9 mouse cellular contexts compared by ENCODE assay signal in the genomic region with DNA sequence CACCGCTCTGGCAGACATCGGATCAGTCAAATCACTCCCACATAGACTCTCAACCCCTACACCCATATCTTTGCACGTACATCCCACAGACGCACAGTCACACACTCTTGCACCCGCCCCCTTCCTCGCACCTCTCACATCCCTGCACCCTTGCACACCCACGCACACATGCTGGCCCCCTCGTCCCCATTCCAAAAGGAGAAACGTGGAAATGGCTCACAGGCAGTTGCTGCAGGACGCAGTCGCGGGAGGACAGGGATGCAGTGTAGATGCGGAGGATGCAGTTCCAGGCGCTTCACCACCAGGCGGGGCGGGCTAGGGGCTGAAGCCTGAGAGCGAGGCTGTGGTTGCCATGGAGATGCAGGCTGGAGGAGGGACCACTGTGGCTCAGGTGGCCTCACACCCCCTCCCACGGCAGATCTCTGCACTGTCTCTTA. TPM values are rescaled to one million over a fixed set of nuclear protein-coding genes. Genes with fewer than 3 reads are reported as not detected.
DNase-seq lines count a peak whose midpoint lies in the region; ATAC-seq and TF ChIP-seq lines count a peak whose summit lies in the region.
"Had no signal": no experiment of that assay in that cellular context is flagged by ENCODE, and none has a peak within 500 bp of the region (broad histone marks: within the 10 kb centered on the region; RNA-seq: fewer than 3 reads in every experiment).

Caly (minus strand) TSS at position 307 of the 437 bp plus-strand sequence.

- peak; percentile 69 for TF ChIP-seq CTCF in lung, embryonic 14.5 days (IDR thresholded peaks at IDR 0.05; ENCODE audit: low read depth)
- TF ChIP-seq CTCF in lung, adult 2 months (IDR thresholded peaks at IDR 0.05; ENCODE audit: insufficient read depth, low read length): no peak
- peak; percentile 68 for TF ChIP-seq CTCF in stomach, postnatal 0 days (IDR thresholded peaks at IDR 0.05; ENCODE audit: low read depth)

- TF ChIP-seq POLR2A in lung, adult 2 months (IDR thresholded peaks at IDR 0.05; ENCODE audit: borderline replicate concordance, extremely low read depth, low read depth, low read length): no peak

- no peaks in the 10 kb centered on the region for H3K36me3 ChIP-seq in lung, embryonic 14.5 days (ENCODE audit: insufficient read depth)
- no peaks in the 10 kb centered on the region for H3K36me3 ChIP-seq in midbrain, embryonic 10.5 days
- no peaks in the 10 kb centered on the region for H3K36me3 ChIP-seq in stomach, postnatal 0 days (ENCODE audit: control insufficient read depth, insufficient read depth, low read length)
- no peaks in the 10 kb centered on the region for H3K36me3 ChIP-seq in heart, embryonic 11.5 days (ENCODE audit: control insufficient read depth, insufficient read depth, low read length)

- peak; percentile 29; the same call in 1 of the 2 replicates for ATAC-seq in lung, embryonic 14.5 days (ENCODE audit: insufficient read depth)
- ATAC-seq in stomach, postnatal 0 days (ENCODE audit: low FRiP score, low TSS enrichment): peak; percentile 62; the same call in 1 of the 2 replicates
- no peak for ATAC-seq in heart, embryonic 11.5 days (replicated peaks; ENCODE audit: insufficient number of reproducible peaks, low FRiP score, low TSS enrichment)

- no peak within 1 kb of the TSS for H3K9ac ChIP-seq in lung, embryonic 14.5 days
- no peak within 1 kb of the TSS for H3K9ac ChIP-seq in stomach, postnatal 0 days (ENCODE audit: low read length)
- H3K9ac ChIP-seq in heart, embryonic 11.5 days (ENCODE audit: low read depth, low read length): no peak within 1 kb of the TSS

- H3K9me3 ChIP-seq in lung, embryonic 14.5 days (ENCODE audit: low read depth, low read length): no peaks in the 10 kb centered on the region
- no peaks in the 10 kb centered on the region for H3K9me3 ChIP-seq in midbrain, embryonic 10.5 days (replicated peaks)
- no peaks in the 10 kb centered on the region for H3K9me3 ChIP-seq in stomach, postnatal 0 days (ENCODE audit: control insufficient read depth, low read length)
- no peaks in the 10 kb centered on the region for H3K9me3 ChIP-seq in heart, embryonic 11.5 days (replicated peaks; ENCODE audit: control insufficient read depth, low read length)

- H3K4me3 ChIP-seq in lung, embryonic 14.5 days (ENCODE audit: low read depth, low read length): no peak within 1 kb of the TSS
- no peak within 1 kb of the TSS for H3K4me3 ChIP-seq in lung, adult 2 months (replicated peaks; ENCODE audit: extremely low read depth, low read depth, low read length)
- peak within 1 kb of the TSS; percentile 49 for H3K4me3 ChIP-seq in midbrain, embryonic 10.5 days
- H3K4me3 ChIP-seq in stomach, postnatal 0 days (ENCODE audit: low read depth, low read length): no peak within 1 kb of the TSS
- no peak within 1 kb of the TSS for H3K4me3 ChIP-seq in heart, embryonic 11.5 days (ENCODE audit: low read depth, low read length)

- no peak within 1 kb of the TSS for H3K27ac ChIP-seq in lung, embryonic 14.5 days (ENCODE audit: low read depth)
- 0 out of 2 replicates have a peak within 1 kb of the TSS, but pooled peaks have one; percentile 1 for H3K27ac ChIP-seq in midbrain, embryonic 10.5 days (replicated peaks)
- H3K27ac ChIP-seq in stomach, postnatal 0 days (replicated peaks): no peak within 1 kb of the TSS
- H3K27ac ChIP-seq in heart, embryonic 11.5 days (ENCODE audit: low read depth, low read length): no peak within 1 kb of the TSS

- peaks cover 26% of the 10 kb centered on the region for H3K27me3 ChIP-seq in lung, embryonic 14.5 days (ENCODE audit: insufficient read depth, low read length)
- H3K27me3 ChIP-seq in midbrain, embryonic 10.5 days (ENCODE audit: low read depth, poor library complexity, severe bottlenecking): peaks cover 53% of the 10 kb centered on the region
- peaks cover 3% of the 10 kb centered on the region; the same call in 1 of the 2 replicates for H3K27me3 ChIP-seq in stomach, postnatal 0 days (ENCODE audit: control insufficient read depth, insufficient read depth, low read length)
- H3K27me3 ChIP-seq in heart, embryonic 11.5 days (ENCODE audit: control insufficient read depth, insufficient read depth, low read length): peaks cover 44% of the 10 kb centered on the region

- no peaks in the 10 kb centered on the region for H3K4me1 ChIP-seq in lung, embryonic 14.5 days (ENCODE audit: insufficient read depth)
- no peaks in the 10 kb centered on the region for H3K4me1 ChIP-seq in lung, adult 2 months (ENCODE audit: control insufficient read depth, insufficient read depth, low read length)
- H3K4me1 ChIP-seq in midbrain, embryonic 10.5 days: peaks cover 35% of the 10 kb centered on the region
- no peaks in the 10 kb centered on the region for H3K4me1 ChIP-seq in stomach, postnatal 0 days (replicated peaks; ENCODE audit: control insufficient read depth, insufficient read depth)
- no peaks in the 10 kb centered on the region for H3K4me1 ChIP-seq in heart, embryonic 11.5 days (ENCODE audit: control insufficient read depth, insufficient read depth, low read length)

- WGBS in lung, embryonic 14.5 days: 5% methylated on average over 18 of the region's 18 CpGs
- 9% methylated on average over 18 of the region's 18 CpGs for WGBS in lung, adult 2 months
- 6% methylated on average over 18 of the region's 18 CpGs for WGBS in midbrain, embryonic 10.5 days
- WGBS in stomach, postnatal 0 days: 8% methylated on average over 18 of the region's 18 CpGs
- 8% methylated on average over 18 of the region's 18 CpGs for WGBS in heart, embryonic 11.5 days (ENCODE audit: insufficient replicate concordance)

- no peak within 1 kb of the TSS for H3K4me2 ChIP-seq in lung, embryonic 14.5 days
- no peak within 1 kb of the TSS for H3K4me2 ChIP-seq in stomach, postnatal 0 days (replicated peaks; ENCODE audit: low read depth)
- H3K4me2 ChIP-seq in heart, embryonic 11.5 days: no peak within 1 kb of the TSS

- DNase-seq in lung, embryonic 14.5 days: peak; percentile 59
- DNase-seq in lung, adult 2 months: no peak
- peak; percentile 86 to 94 for DNase-seq in cerebellum, postnatal 14 days
- peak; percentile 88 to 93 for DNase-seq in frontal cortex, postnatal 10 days (ENCODE audit: low spot score in 2 of 2)
- peak; percentile 85 to 88 for DNase-seq in layer of hippocampus, postnatal 36 days
- peak; percentile 81 for DNase-seq in midbrain, embryonic 10.5 days (ENCODE audit: low spot score)
- DNase-seq in stomach, postnatal 0 days (ENCODE audit: low spot score): peak; percentile 61

- no peak for TF ChIP-seq EP300 in stomach, postnatal 0 days (optimal IDR thresholded peaks at IDR 0.05)

RNA-seq across cellular contexts. Expression of gene Caly, which starts in this region (rescaled TPM):
- polyA plus RNA-seq in lung, embryonic 14.5 days (2014; fragmentation: Nextera tagmentation; extraction: Ambion mirVana): 0.46 TPM in 1 of 2 replicates, not detected in the other
- 0.20 and 0.27 TPM in 2 replicates for polyA plus RNA-seq in lung, adult 2 months (2012; rRNA removed)
- total RNA-seq in layer of hippocampus, postnatal 36 days (2021): 100 to 1,000 TPM; 242 to 255 TPM
- polyA plus RNA-seq in midbrain, embryonic 10.5 days (2016; fragmentation: Nextera tagmentation; extraction: Ambion mirVana): 2.0 and 4.7 TPM in 2 replicates
- 4.5 and 5.6 TPM in 2 replicates for polyA plus RNA-seq in stomach, postnatal 0 days (2015; fragmentation: Nextera tagmentation; extraction: Ambion mirVana)
- polyA plus RNA-seq in heart, embryonic 11.5 days (2014; fragmentation: Nextera tagmentation; extraction: Ambion mirVana): 0.24 and 0.54 TPM in 2 replicates
- polyA plus RNA-seq: myocyte had no signal

Comparison
In these comparisons a context has a peak if more than half of its experiments do, and no peak if none do; other contexts are left out.
1. Peak in DNase-seq and ATAC-seq in lung, embryonic 14.5 days; RNA of the gene not detected or under 1 TPM.